Mouse (Mus musculus): ENCODE measurements at regions not wholly inside any gene's neighbourhood (a gene's known extent, or its start where the extent isn't known, plus 50 kb on each side); places are given as distances from the start of the nearest gene placed in this dataset.

- TF ChIP-seq CTCF (conservative IDR thresholded peaks at IDR 0.05; ENCODE audit: insufficient read depth, insufficient read length, low read depth, low read length) = no peak
- no peak for TF ChIP-seq POLR2A (IDR thresholded peaks at IDR 0.05; ENCODE audit: low read depth, low read length)
These were observed 420.7 kb upstream of the Slc30a5 start for GRCm38 (mm10) chr13:101253698-101254468.
